Mouse (Mus musculus): ENCODE measurements around the gene E130208F15Rik.
A peak's percentile ranks its signal among the peaks of the same experiment; 100 is the strongest.

E130208F15Rik gene

GRCm38 (mm10) chr7:30308076-30309005 lies 13.2 kb upstream of the E130208F15Rik start, which contains the start of gene Alkbh6:
Gene Alkbh6, plus strand, starts transcription at chr7:30308717.
- DNase-seq = peak; percentile 95 to 98

- DNase-seq = peak in 1 of 2 experiments; percentile 47
Observed at GRCm38 (mm10) chr7:30309395-30310129, 12.0 kb upstream of the E130208F15Rik start.

- peak; percentile 41 to 62 for DNase-seq
Observed at GRCm38 (mm10) chr7:30310136-30310535, 11.4 kb upstream of the E130208F15Rik start.

GRCm38 (mm10) chr7:30313666-30314320 lies 7.7 kb upstream of the E130208F15Rik start:
- DNase-seq = peak; percentile 80 to 83

GRCm38 (mm10) chr7:30314721-30315155 lies 6.8 kb upstream of the E130208F15Rik start, which contains the start of gene Syne4:
Gene Syne4, plus strand, starts transcription at chr7:30314807.
- DNase-seq = peak; percentile 46 to 60

- peak in 1 of 2 experiments; percentile 62 for DNase-seq
Observed at GRCm38 (mm10) chr7:30315559-30316529, 5.7 kb upstream of the E130208F15Rik start.

- DNase-seq = peak; percentile 68 to 80
Observed at GRCm38 (mm10) chr7:30318142-30318541, 3.4 kb upstream of the E130208F15Rik start.

GRCm38 (mm10) chr7:30320946-30321345 lies 594 bp upstream of the E130208F15Rik start:
- DNase-seq = no peak

- DNase-seq = peak; percentile 98 to 99
Observed at GRCm38 (mm10) chr7:30322285-30322667, 736 bp downstream of the E130208F15Rik start.

GRCm38 (mm10) chr7:30322865-30323264 lies 1.3 kb downstream of the E130208F15Rik start:
- no peak for DNase-seq

GRCm38 (mm10) chr7:30323795-30324194 lies 2.3 kb downstream of the E130208F15Rik start, which contains the start of gene Sdhaf1:
Gene Sdhaf1, minus strand, starts transcription at chr7:30323895.
- no peak for DNase-seq

GRCm38 (mm10) chr7:30324300-30324944 lies 2.9 kb downstream of the E130208F15Rik start:
- no peak for DNase-seq

- peak in 1 of 2 experiments; percentile 73 for DNase-seq
Observed at GRCm38 (mm10) chr7:30325364-30325763, 3.8 kb downstream of the E130208F15Rik start.

- DNase-seq = no peak
Observed at GRCm38 (mm10) chr7:30326427-30326826, 4.9 kb downstream of the E130208F15Rik start.

GRCm38 (mm10) chr7:30327140-30327539 lies 5.6 kb downstream of the E130208F15Rik start:
- peak; percentile 69 to 78 for DNase-seq

- DNase-seq = no peak
Observed at GRCm38 (mm10) chr7:30328379-30328778, 6.8 kb downstream of the E130208F15Rik start.

GRCm38 (mm10) chr7:30331887-30332286 lies 10.3 kb downstream of the E130208F15Rik start:
- DNase-seq = peak; percentile 83 to 85

- no peak for DNase-seq
Observed at GRCm38 (mm10) chr7:30332622-30333259, 11.2 kb downstream of the E130208F15Rik start.

- DNase-seq = peak; percentile 92 to 93
Observed at GRCm38 (mm10) chr7:30333436-30333835, 11.9 kb downstream of the E130208F15Rik start.

GRCm38 (mm10) chr7:30334563-30334962 lies 13.0 kb downstream of the E130208F15Rik start:
- DNase-seq = no peak

All from kidney, postnatal 36 days (tissue).